Mouse (Mus musculus) CD4-positive, CD25-positive, alpha-beta regulatory T cell, adult 4 months (primary cell): ENCODE results near the gene Eral1. TPM values are rescaled to one million over a fixed set of nuclear protein-coding genes. Genes with fewer than 3 reads are reported as not detected.
"Not testable (repeated sequence)": the region's sequence is repeated elsewhere in the genome, so short reads cannot be mapped to it uniquely, and the experiment has no call there.

Source experiments
- ATAC-seq: one replicate; pipeline ENCODE4 v1.8.0; 2017
- polyA plus RNA-seq, 2 experiments: library from polyadenylated mRNA; unstranded; fragments of 100-300 nt; shearing (Covaris generic); gene quantifications; one replicate each; pipeline ENCODE4 v1.2.1; 2017

Gene Eral1
- polyA plus RNA-seq, 2 experiments from 2014 or later = 39.9 to 61.8 TPM

- no peak for ATAC-seq
Measured at GRCm38 (mm10) chr11:78086925-78087479, 6.8 kb upstream of the Eral1 start.

GRCm38 (mm10) chr11:78083595-78083994 lies 3.4 kb upstream of the Eral1 start:
- ATAC-seq = no peak

GRCm38 (mm10) chr11:78074666-78075065 lies 5.5 kb downstream of the Eral1 start:
- no peak for ATAC-seq

- no peak for ATAC-seq
Measured at GRCm38 (mm10) chr11:78074277-78074652, 5.9 kb downstream of the Eral1 start.

- no peak for ATAC-seq
Measured at GRCm38 (mm10) chr11:78073577-78074276, 6.5 kb downstream of the Eral1 start.

- ATAC-seq = no peak
Measured at GRCm38 (mm10) chr11:78072425-78073130, 7.6 kb downstream of the Eral1 start.

GRCm38 (mm10) chr11:78071938-78072337 lies 8.2 kb downstream of the Eral1 start:
- ATAC-seq = no peak

GRCm38 (mm10) chr11:78069646-78070045 lies 10.5 kb downstream of the Eral1 start:
- no peak for ATAC-seq

- no peak for ATAC-seq
Measured at GRCm38 (mm10) chr11:78069130-78069529, 11.1 kb downstream of the Eral1 start.

- no peak for ATAC-seq
Measured at GRCm38 (mm10) chr11:78067566-78067965, 12.6 kb downstream of the Eral1 start.

GRCm38 (mm10) chr11:78066641-78067040 lies 13.5 kb downstream of the Eral1 start:
- ATAC-seq = no peak

- ATAC-seq = no peak
Measured at GRCm38 (mm10) chr11:78065906-78066305, 14.3 kb downstream of the Eral1 start.

GRCm38 (mm10) chr11:78062563-78062962 lies 17.6 kb downstream of the Eral1 start:
- ATAC-seq = no peak

- no peak for ATAC-seq
Measured at GRCm38 (mm10) chr11:78059833-78060757, 20.1 kb downstream of the Eral1 start.

GRCm38 (mm10) chr11:78056946-78057345 lies 23.2 kb downstream of the Eral1 start:
- no peak for ATAC-seq

GRCm38 (mm10) chr11:78053078-78053477 lies 27.1 kb downstream of the Eral1 start:
- no peak for ATAC-seq

GRCm38 (mm10) chr11:78048637-78049036 lies 31.5 kb downstream of the Eral1 start:
- not testable (repeated sequence) for ATAC-seq

GRCm38 (mm10) chr11:78044758-78045251 lies 35.4 kb downstream of the Eral1 start:
- no peak for ATAC-seq

- ATAC-seq = not testable (repeated sequence)
Measured at GRCm38 (mm10) chr11:78042290-78042870, 37.8 kb downstream of the Eral1 start.

GRCm38 (mm10) chr11:78040878-78041277 lies 39.3 kb downstream of the Eral1 start:
- ATAC-seq = no peak

GRCm38 (mm10) chr11:78037831-78038752 lies 42.1 kb downstream of the Eral1 start, which contains the start of gene Flot2:
Flot2 (plus strand) TSS chr11:78037931.
- ATAC-seq = peak; percentile 88
